Mouse (Mus musculus) CH12.LX (cell line): ENCODE data around the gene Extl1.

Experiments
- BHLHE40 ChIP-seq: IDR thresholded peaks from 2 replicates; pipeline ENCODE4 v1.6.1; 2011; ENCODE audit warnings: mild to moderate bottlenecking, low read depth, low read length, improper control_type of control experiment
- CTCF ChIP-seq, 2 experiments: IDR thresholded peaks in 1 of 2; conservative IDR thresholded peaks in 1 of 2; 2 replicates each; pipeline ENCODE4 v1.5.1; 2011 to 2012; ENCODE audit warnings: low read depth in 2 of 2, low read length in 2 of 2, improper control_type of control experiment in 1 of 2, inconsistent platforms in 1 of 2, mild to moderate bottlenecking in 1 of 2, moderate library complexity in 1 of 2
- EP300 ChIP-seq: IDR thresholded peaks from 2 replicates; pipeline ENCODE4 v1.6.1; 2011; ENCODE audit warnings: low read length, improper control_type of control experiment
- HCFC1 ChIP-seq: IDR thresholded peaks from 2 replicates; pipeline ENCODE4 v1.6.1; 2012; ENCODE audit warnings: low read depth, mild to moderate bottlenecking, inconsistent platforms, low read length, improper control_type of control experiment
- IRF4 ChIP-seq: IDR thresholded peaks from 2 replicates; pipeline ENCODE4 v1.6.1; 2014; ENCODE audit warnings: low read depth, mild to moderate bottlenecking, inconsistent platforms, low read length, improper control_type of control experiment
- MAFK ChIP-seq: IDR thresholded peaks from 2 replicates; pipeline ENCODE4 v1.6.1; 2011; ENCODE audit warnings: low read length, improper control_type of control experiment; ENCODE audit not compliant: insufficient replicate concordance
- MEF2A ChIP-seq: IDR thresholded peaks from 2 replicates; pipeline ENCODE4 v1.6.1; 2014; ENCODE audit warnings: low read depth, mild to moderate bottlenecking, inconsistent platforms, low read length, improper control_type of control experiment, borderline replicate concordance
- NELFE ChIP-seq: IDR thresholded peaks from 2 replicates; pipeline ENCODE4 v1.6.1; 2011; ENCODE audit warnings: low read depth, low read length, improper control_type of control experiment
- POLR2A ChIP-seq: IDR thresholded peaks from 2 replicates; pipeline ENCODE4 v1.6.1; 2011; ENCODE audit warnings: low read depth, mild to moderate bottlenecking, improper control_type of control experiment, low read length
- USF1 ChIP-seq: IDR thresholded peaks from 2 replicates; pipeline ENCODE4 v1.6.1; 2014; ENCODE audit warnings: low read depth, mild to moderate bottlenecking, inconsistent platforms, low read length, improper control_type of control experiment
- USF2 ChIP-seq: conservative IDR thresholded peaks from 2 replicates; pipeline ENCODE4 v1.6.1; 2011; ENCODE audit warnings: low read depth, low read length, improper control_type of control experiment
- ZC3H11A ChIP-seq: IDR thresholded peaks from 2 replicates; pipeline ENCODE4 v1.6.1; 2012; ENCODE audit warnings: low read depth, mild to moderate bottlenecking, inconsistent platforms, low read length, improper control_type of control experiment

DNA sequence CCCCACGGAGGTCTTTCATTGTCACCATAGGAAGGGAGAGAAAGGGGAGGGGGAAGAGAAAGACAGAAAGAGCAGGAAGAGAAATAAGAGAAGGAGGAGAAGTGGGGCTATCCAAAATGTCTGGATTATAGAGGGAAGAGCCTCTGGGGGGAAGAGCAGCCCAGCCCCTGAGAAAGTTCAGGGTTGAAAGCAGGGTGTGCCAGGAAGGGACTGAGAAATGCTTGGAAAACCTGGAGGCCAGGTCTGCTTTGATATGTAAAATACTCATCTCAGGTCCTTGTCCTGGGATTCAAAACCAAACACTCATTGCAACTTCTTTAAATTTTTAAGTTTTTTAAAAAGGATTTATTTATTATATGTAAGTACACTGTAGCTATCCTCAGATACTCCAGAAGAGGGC, 8.0 kb upstream of the Extl1 start:
- TF ChIP-seq POLR2A (no peak), HCFC1 (no peak), ZC3H11A (no peak), CTCF (conservative IDR thresholded peaks at IDR 0.05 in 1 of 2, IDR thresholded peaks at IDR 0.05 in 1 of 2; ENCODE audit: low read depth in 2 of 2, low read length in 2 of 2) (no peak), IRF4 (no peak), MEF2A (no peak), USF1 (no peak), USF2 (no peak), EP300 (no peak), MAFK (no peak), BHLHE40 (no peak), NELFE (no peak)
